Mouse (Mus musculus) midbrain, embryonic 15.5 days (tissue): ENCODE data around the gene Slc43a3. TPM values are rescaled to one million over a fixed set of nuclear protein-coding genes. Genes with fewer than 3 reads are reported as not detected.

Source experiments
- ATAC-seq: fragments of 200-750 bp; cut with Nextera tagmentation; replicated peaks from 2 replicates; pipeline ENCODE4 v1.8.0; 2017; ENCODE audit warnings: moderate TSS enrichment
- H3K27ac ChIP-seq: fragments of 300-500 bp; sonication (generic); 2 replicates; pipeline ENCODE4 v1.5.1; 2015; ENCODE audit warnings: mild to moderate bottlenecking, inconsistent platforms
- H3K27me3 ChIP-seq: fragments of 300-500 bp; sonication (generic); replicated peaks from 2 replicates; pipeline ENCODE4 v1.6.1; 2015; ENCODE audit warnings: inconsistent platforms
- H3K36me3 ChIP-seq: fragments of 300-500 bp; sonication (generic); replicated peaks from 2 replicates; pipeline ENCODE4 v1.6.1; 2015; ENCODE audit warnings: inconsistent platforms
- H3K4me1 ChIP-seq: fragments of 300-500 bp; sonication (generic); 2 replicates; pipeline ENCODE4 v1.6.1; 2015; ENCODE audit warnings: inconsistent platforms
- H3K4me2 ChIP-seq: fragments of 300-500 bp; sonication (generic); 2 replicates; pipeline ENCODE4 v1.6.1; 2015; ENCODE audit warnings: inconsistent platforms, mild to moderate bottlenecking, moderate library complexity
- H3K4me3 ChIP-seq: fragments of 300-500 bp; sonication (generic); 2 replicates; pipeline ENCODE4 v1.5.1; 2015; ENCODE audit warnings: mild to moderate bottlenecking, inconsistent platforms
- H3K9ac ChIP-seq: fragments of 300-500 bp; sonication (generic); 2 replicates; pipeline ENCODE4 v1.6.1; 2015; ENCODE audit warnings: mild to moderate bottlenecking, inconsistent platforms
- H3K9me3 ChIP-seq: fragments of 300-500 bp; sonication (generic); 2 replicates; pipeline ENCODE4 v1.6.1; 2016; ENCODE audit warnings: inconsistent platforms
- WGBS: fragments of 180-500 bp; shearing (Covaris S2); methylation state at CpG from one replicate; pipeline ENCODE4 v1.1.7; 2015; ENCODE audit warnings: mixed read lengths; 5-methylcytosine and 5-hydroxymethylcytosine counted together
- polyA plus RNA-seq: library from polyadenylated mRNA; unstranded; fragments of >200 nt; fragmentation: Nextera tagmentation; extraction: Ambion mirVana; gene quantifications from 2 replicates; pipeline ENCODE4 v1.2.1, GENCODE M21; 2015

The Slc43a3 gene
- polyA plus RNA-seq, 1 experiment from 2014 or later = 3.8 TPM

- H3K4me2 ChIP-seq = no peak overlapping the region
- no peak for ATAC-seq
- H3K27ac ChIP-seq = no peak overlapping the region
- H3K4me1 ChIP-seq = no peaks in the 10 kb centered on the region
- H3K9me3 ChIP-seq = no peaks in the 10 kb centered on the region
- 18% methylated on average over 6 of the region's 6 CpGs for WGBS
- no peaks in the 10 kb centered on the region for H3K27me3 ChIP-seq
- no peak overlapping the region for H3K9ac ChIP-seq
- H3K4me3 ChIP-seq = no peak overlapping the region
- no peaks in the 10 kb centered on the region for H3K36me3 ChIP-seq
These were observed 26.6 kb downstream of the Slc43a3 start for GRCm38 (mm10) chr2:84962906-84963507.

GRCm38 (mm10) chr2:84964111-84964801, 27.9 kb downstream of the Slc43a3 start:
- no peaks in the 10 kb centered on the region for H3K36me3 ChIP-seq
- H3K4me1 ChIP-seq = no peaks in the 10 kb centered on the region
- no peak overlapping the region for H3K9ac ChIP-seq
- H3K27me3 ChIP-seq = no peaks in the 10 kb centered on the region
- no peak overlapping the region for H3K4me3 ChIP-seq
- H3K9me3 ChIP-seq = no peaks in the 10 kb centered on the region
- no peak overlapping the region for H3K4me2 ChIP-seq
- no peak overlapping the region for H3K27ac ChIP-seq
- 85% methylated on average over 7 of the region's 7 CpGs for WGBS
- no peak for ATAC-seq

GRCm38 (mm10) chr2:84967318-84967991, 31.1 kb downstream of the Slc43a3 start:
- no peak overlapping the region for H3K4me3 ChIP-seq
- no peak for ATAC-seq

GRCm38 (mm10) chr2:84975580-84975979, 39.2 kb downstream of the Slc43a3 start:
- H3K4me2 ChIP-seq = no peak overlapping the region
- H3K27ac ChIP-seq = no peak overlapping the region
- no peaks in the 10 kb centered on the region for H3K9me3 ChIP-seq
- no peak for ATAC-seq
- H3K9ac ChIP-seq = no peak overlapping the region
- H3K4me1 ChIP-seq = no peaks in the 10 kb centered on the region
- no peaks in the 10 kb centered on the region for H3K27me3 ChIP-seq
- no peak overlapping the region for H3K4me3 ChIP-seq
- no peaks in the 10 kb centered on the region for H3K36me3 ChIP-seq
- 97% methylated on average over 2 of the region's 2 CpGs for WGBS

More at GRCm38 (mm10) chr2:84967318-84967991, 31.1 kb downstream of the Slc43a3 start:
- Histone ChIP-seq H3K9me3 (no peaks in the 10 kb centered on the region), H3K27me3 (no peaks in the 10 kb centered on the region), H3K36me3 (no peaks in the 10 kb centered on the region), H3K9ac (no peak overlapping the region), H3K4me2 (no peak overlapping the region), H3K27ac (no peak overlapping the region), H3K4me1 (no peaks in the 10 kb centered on the region)
- WGBS = 89% methylated on average over 5 of the region's 5 CpGs

- Histone ChIP-seq H3K9ac (no peak within 1 kb of the TSS), H3K4me2 (no peak within 1 kb of the TSS), H3K27ac (no peak within 1 kb of the TSS), H3K4me3 (no peak within 1 kb of the TSS), H3K4me1 (no peaks in the 10 kb centered on the region), H3K27me3 (no peaks in the 10 kb centered on the region), H3K36me3 (no peaks in the 10 kb centered on the region), H3K9me3 (no peaks in the 10 kb centered on the region)
- 23% methylated on average over 1 of the region's 1 CpGs for WGBS
- no peak for ATAC-seq
These were observed 43.8 kb downstream of the Slc43a3 start, which contains the start of gene Prg2 for GRCm38 (mm10) chr2:84980188-84980587. Gene Prg2, plus strand, starts transcription at chr2:84980461.

GRCm38 (mm10) chr2:84987930-84988329, 51.6 kb downstream of the Slc43a3 start, which contains the start of gene Prg3:
Gene Prg3, plus strand, starts transcription at chr2:84988215.
- H3K9me3 ChIP-seq = no peaks in the 10 kb centered on the region
- no peak within 1 kb of the TSS for H3K27ac ChIP-seq
- H3K4me2 ChIP-seq = no peak within 1 kb of the TSS
- H3K27me3 ChIP-seq = no peaks in the 10 kb centered on the region
- WGBS = 80% methylated on average over 1 of the region's 1 CpGs
- H3K9ac ChIP-seq = no peak within 1 kb of the TSS
- H3K4me3 ChIP-seq = no peak within 1 kb of the TSS
- no peaks in the 10 kb centered on the region for H3K36me3 ChIP-seq
- no peaks in the 10 kb centered on the region for H3K4me1 ChIP-seq
- ATAC-seq = no peak

- Histone ChIP-seq H3K27ac (no peak overlapping the region), H3K4me3 (no peak overlapping the region), H3K9ac (no peak overlapping the region), H3K9me3 (no peaks in the 10 kb centered on the region), H3K36me3 (no peaks in the 10 kb centered on the region), H3K27me3 (no peaks in the 10 kb centered on the region), H3K4me1 (no peaks in the 10 kb centered on the region), H3K4me2 (no peak overlapping the region)
- 96% methylated on average over 2 of the region's 2 CpGs for WGBS
- no peak for ATAC-seq
These were observed 60.0 kb downstream of the Slc43a3 start for GRCm38 (mm10) chr2:84996376-84996775.

GRCm38 (mm10) chr2:84999486-85000181, 63.3 kb downstream of the Slc43a3 start:
- no peak for ATAC-seq
- Histone ChIP-seq H3K27ac (no peak overlapping the region), H3K4me1 (no peaks in the 10 kb centered on the region), H3K36me3 (no peaks in the 10 kb centered on the region), H3K4me2 (no peak overlapping the region), H3K9ac (no peak overlapping the region), H3K9me3 (no peaks in the 10 kb centered on the region), H3K27me3 (no peaks in the 10 kb centered on the region), H3K4me3 (no peak overlapping the region)
- WGBS = 82% methylated on average over 3 of the region's 3 CpGs

- no peaks in the 10 kb centered on the region for H3K36me3 ChIP-seq
- no peaks in the 10 kb centered on the region for H3K9me3 ChIP-seq
- H3K27me3 ChIP-seq = no peaks in the 10 kb centered on the region
- H3K4me3 ChIP-seq = no peak overlapping the region
- no peak overlapping the region for H3K9ac ChIP-seq
- no peaks in the 10 kb centered on the region for H3K4me1 ChIP-seq
- 76% methylated on average over 13 of the region's 13 CpGs for WGBS
- H3K4me2 ChIP-seq = no peak overlapping the region
- H3K27ac ChIP-seq = no peak overlapping the region
- ATAC-seq = no peak
These were observed 65.1 kb downstream of the Slc43a3 start for GRCm38 (mm10) chr2:85001497-85001896.

GRCm38 (mm10) chr2:85002575-85002974, 66.2 kb downstream of the Slc43a3 start:
- 84% methylated on average over 8 of the region's 8 CpGs for WGBS
- ATAC-seq = no peak
- no peaks in the 10 kb centered on the region for H3K27me3 ChIP-seq
- no peaks in the 10 kb centered on the region for H3K36me3 ChIP-seq
- no peaks in the 10 kb centered on the region for H3K9me3 ChIP-seq
- H3K4me3 ChIP-seq = no peak overlapping the region
- H3K9ac ChIP-seq = no peak overlapping the region
- H3K4me2 ChIP-seq = no peak overlapping the region
- no peaks in the 10 kb centered on the region for H3K4me1 ChIP-seq
- no peak overlapping the region for H3K27ac ChIP-seq

GRCm38 (mm10) chr2:85004341-85004740, 68.0 kb downstream of the Slc43a3 start:
- Histone ChIP-seq H3K4me3 (no peak overlapping the region), H3K36me3 (no peaks in the 10 kb centered on the region), H3K27me3 (no peaks in the 10 kb centered on the region), H3K9ac (no peak overlapping the region), H3K27ac (no peak overlapping the region), H3K4me1 (no peaks in the 10 kb centered on the region), H3K9me3 (no peaks in the 10 kb centered on the region), H3K4me2 (no peak overlapping the region)
- WGBS = 86% methylated on average over 4 of the region's 4 CpGs
- ATAC-seq = no peak

- Histone ChIP-seq H3K4me1 (no peaks in the 10 kb centered on the region), H3K9ac (no peak overlapping the region), H3K27ac (no peak overlapping the region), H3K4me2 (no peak overlapping the region), H3K9me3 (no peaks in the 10 kb centered on the region), H3K27me3 (no peaks in the 10 kb centered on the region), H3K36me3 (no peaks in the 10 kb centered on the region), H3K4me3 (no peak overlapping the region)
- WGBS = 85% methylated on average over 7 of the region's 7 CpGs
- ATAC-seq = no peak
These were observed 70.2 kb downstream of the Slc43a3 start for GRCm38 (mm10) chr2:85006600-85006999.
